Mouse (Mus musculus) heart, postnatal 0 days (tissue): ENCODE data around the gene Mitd1. TPM values are rescaled to one million over a fixed set of nuclear protein-coding genes. Genes with fewer than 3 reads are reported as not detected.

Experiments
- ATAC-seq: fragments of 200-750 bp; cut with Nextera tagmentation; 2 replicates; pipeline ENCODE4 v1.8.0; 2017; ENCODE audit warnings: low read depth, moderate number of reproducible peaks, moderate library complexity; ENCODE audit not compliant: insufficient read depth
- DNase-seq: peaks from one replicate; pipeline ENCODE4 v3.0.0-alpha.2; 2016; ENCODE audit warnings: low spot score
- H3K27ac ChIP-seq: fragments of 300-500 bp; sonication (generic); 2 replicates; pipeline ENCODE4 v1.5.1; 2014; ENCODE audit warnings: low read depth, mild to moderate bottlenecking
- H3K27me3 ChIP-seq: fragments of 300-500 bp; sonication (generic); 2 replicates; pipeline ENCODE4 v1.6.1; 2014; ENCODE audit warnings: low read length, mixed read lengths; ENCODE audit not compliant: control insufficient read depth, insufficient read depth
- H3K36me3 ChIP-seq: fragments of 300-500 bp; sonication (generic); replicated peaks from 2 replicates; pipeline ENCODE4 v1.6.1; 2014; ENCODE audit warnings: low read length, mixed read lengths; ENCODE audit not compliant: control insufficient read depth, insufficient read depth
- H3K4me1 ChIP-seq: fragments of 300-500 bp; sonication (generic); 2 replicates; pipeline ENCODE4 v1.6.1; 2014; ENCODE audit warnings: antibody characterized with exemption; ENCODE audit not compliant: control insufficient read depth, insufficient read depth
- H3K4me2 ChIP-seq: fragments of 300-500 bp; sonication (generic); 2 replicates; pipeline ENCODE4 v1.6.1; 2014; ENCODE audit warnings: low read depth, mild to moderate bottlenecking, low read length, moderate library complexity
- H3K4me3 ChIP-seq: fragments of 300-500 bp; sonication (generic); 2 replicates; pipeline ENCODE4 v1.5.1; 2014; ENCODE audit warnings: low read depth, low read length
- H3K9ac ChIP-seq: fragments of 300-500 bp; sonication (generic); replicated peaks from 2 replicates; pipeline ENCODE4 v1.6.1; 2014; ENCODE audit warnings: low read depth, low read length, mixed read lengths
- H3K9me3 ChIP-seq: fragments of 300-500 bp; sonication (generic); replicated peaks from 2 replicates; pipeline ENCODE4 v1.6.1; 2016; ENCODE audit warnings: low read length; ENCODE audit not compliant: control insufficient read depth
- CTCF ChIP-seq: IDR thresholded peaks from 2 replicates; pipeline ENCODE4 v1.5.1; 2016; ENCODE audit warnings: antibody characterized with exemption, control low read depth, low read depth
- EP300 ChIP-seq: IDR thresholded peaks from 2 replicates; pipeline ENCODE4 v1.6.1; 2016; ENCODE audit warnings: antibody characterized with exemption, low read depth
- WGBS: fragments of 180-500 bp; shearing (Covaris S2); extraction: QIAGEN DNeasy Blood & Tissue Kit; methylation state at CpG from one replicate; pipeline ENCODE4 v1.1.7; 2014; 5-methylcytosine and 5-hydroxymethylcytosine counted together
- polyA plus RNA-seq: library from polyadenylated mRNA; unstranded; fragments of >200 nt; fragmentation: Nextera tagmentation; extraction: Ambion mirVana; gene quantifications from 2 replicates; pipeline ENCODE4 v1.2.1, GENCODE M21; 2015
- total RNA-seq: library from RNA; depleted of rRNA; stranded (reverse); fragments of >200 nt; gene quantifications from 2 replicates; pipeline ENCODE4 v1.2.3, GENCODE M21; 2014; ENCODE audit warnings: low replicate concordance

Gene Mitd1
- total and polyA plus RNA-seq, 2 experiments from 2014 or later, result 0.34 to 8.6 TPM

GRCm38 (mm10) chr1:37867056-37867455 lies 23.2 kb downstream of the Mitd1 start:
- H3K4me2 ChIP-seq, result no peak overlapping the region
- no peaks in the 10 kb centered on the region for H3K36me3 ChIP-seq
- H3K9me3 ChIP-seq, result no peaks in the 10 kb centered on the region
- H3K27ac ChIP-seq, result no peak overlapping the region
- H3K4me3 ChIP-seq, result no peak overlapping the region
- WGBS, result 67% methylated on average over 1 of the region's 1 CpGs
- DNase-seq (peak; percentile 8), ATAC-seq (no peak)
- peaks cover 11% of the 10 kb centered on the region; the same call in 1 of the 2 replicates for H3K4me1 ChIP-seq
- no peak overlapping the region for H3K9ac ChIP-seq
- H3K27me3 ChIP-seq, result no peaks in the 10 kb centered on the region
- peak; percentile 63 for TF ChIP-seq CTCF
- TF ChIP-seq EP300, result no peak

GRCm38 (mm10) chr1:37866286-37866685 lies 23.9 kb downstream of the Mitd1 start, which contains the start of gene Tsga10:
Gene Tsga10, minus strand, starts transcription at chr1:37866429.
- no peaks in the 10 kb centered on the region for H3K27me3 ChIP-seq
- H3K36me3 ChIP-seq, result no peaks in the 10 kb centered on the region
- H3K9ac ChIP-seq, result peak within 1 kb of the TSS; percentile 59
- 82% methylated on average over 6 of the region's 6 CpGs for WGBS
- no peak for ATAC-seq
- H3K4me1 ChIP-seq, result peaks cover 6% of the 10 kb centered on the region; the same call in 1 of the 2 replicates
- peak within 1 kb of the TSS; percentile 58 for H3K4me3 ChIP-seq
- TF ChIP-seq CTCF (no peak), EP300 (no peak)
- no peak for DNase-seq
- peak within 1 kb of the TSS; percentile 91 for H3K4me2 ChIP-seq
- no peaks in the 10 kb centered on the region for H3K9me3 ChIP-seq
- peak within 1 kb of the TSS; percentile 92 for H3K27ac ChIP-seq

GRCm38 (mm10) chr1:37865401-37866215 lies 24.6 kb downstream of the Mitd1 start:
- ATAC-seq (no peak), DNase-seq (peak; percentile 11)
- peaks cover 6% of the 10 kb centered on the region; the same call in 1 of the 2 replicates for H3K4me1 ChIP-seq
- TF ChIP-seq CTCF (no peak), EP300 (no peak)
- H3K9ac ChIP-seq, result peak overlapping the region; percentile 59
- no peaks in the 10 kb centered on the region for H3K27me3 ChIP-seq
- H3K36me3 ChIP-seq, result no peaks in the 10 kb centered on the region
- H3K4me2 ChIP-seq, result peak overlapping the region; percentile 91
- H3K9me3 ChIP-seq, result no peaks in the 10 kb centered on the region
- peak overlapping the region; percentile 58 for H3K4me3 ChIP-seq
- H3K27ac ChIP-seq, result peak overlapping the region; percentile 92
- 11% methylated on average over 23 of the region's 23 CpGs for WGBS

- TF ChIP-seq EP300 (no peak), CTCF (peak; percentile 43)
- peak overlapping the region; percentile 59 for H3K9ac ChIP-seq
- ATAC-seq (peak; percentile 96), DNase-seq (peak; percentile 98)
- peak overlapping the region; percentile 58 for H3K4me3 ChIP-seq
- H3K27ac ChIP-seq, result peak overlapping the region; percentile 92
- WGBS, result under 1% methylated on average over 81 of the region's 90 CpGs
- no peaks in the 10 kb centered on the region for H3K36me3 ChIP-seq
- no peaks in the 10 kb centered on the region for H3K27me3 ChIP-seq
- H3K4me1 ChIP-seq, result peaks cover 6% of the 10 kb centered on the region; the same call in 1 of the 2 replicates
- no peaks in the 10 kb centered on the region for H3K9me3 ChIP-seq
- peak overlapping the region; percentile 91 for H3K4me2 ChIP-seq
These were observed 25.5 kb downstream of the Mitd1 start for GRCm38 (mm10) chr1:37864511-37865400.

GRCm38 (mm10) chr1:37850696-37851095 lies 39.5 kb downstream of the Mitd1 start:
- no peak overlapping the region for H3K27ac ChIP-seq
- TF ChIP-seq EP300, result no peak
- TF ChIP-seq CTCF, result no peak
- H3K27me3 ChIP-seq, result no peaks in the 10 kb centered on the region
- no peak for DNase-seq
- no peaks in the 10 kb centered on the region for H3K9me3 ChIP-seq
- H3K36me3 ChIP-seq, result 0 out of 2 replicates have a peak, but pooled peaks cover 3% of the 10 kb centered on the region
- whole genome bisulfite sequencing, result 19% methylated on average over 2 of the region's 2 CpGs
- no peak overlapping the region for H3K4me2 ChIP-seq
- H3K9ac ChIP-seq, result no peak overlapping the region
- no peak for ATAC-seq
- H3K4me3 ChIP-seq, result no peak overlapping the region
- H3K4me1 ChIP-seq, result no peaks in the 10 kb centered on the region; the same call in 1 of the 2 replicates
